Mouse (Mus musculus) frontal cortex, postnatal 14 days (tissue): ENCODE measurements at regions not wholly inside any gene's neighbourhood (a gene's known extent, or its start where the extent isn't known, plus 50 kb on each side); places are given as distances from the start of the nearest gene placed in this dataset.

Source experiments
- DNase-seq, 2 experiments: peaks; one replicate each; pipeline ENCODE4 v3.0.0; 2022; ENCODE audit warnings: low spot score in 2 of 2

DNA sequence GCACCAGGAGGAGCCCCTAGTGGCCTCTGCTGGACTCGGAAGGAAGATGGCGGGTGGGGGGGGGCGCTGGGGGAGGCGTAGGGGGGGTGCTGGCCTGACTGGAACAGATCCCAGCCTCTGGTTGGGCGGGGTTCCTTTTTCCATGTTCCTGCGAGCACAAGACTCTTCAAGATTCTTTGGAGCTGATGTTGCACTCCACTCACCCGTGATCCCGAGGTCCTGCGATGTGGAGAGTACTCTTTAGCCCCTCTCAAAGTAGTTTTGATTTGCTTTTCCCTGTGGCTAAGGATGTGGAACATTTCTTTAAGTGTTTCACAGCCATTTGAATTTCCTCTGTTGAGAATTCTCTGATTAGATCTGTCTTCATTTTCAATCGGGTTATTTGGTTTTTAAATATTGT lies 269.8 kb upstream of the 2610301B20Rik start:
- no peak for DNase-seq

DNA sequence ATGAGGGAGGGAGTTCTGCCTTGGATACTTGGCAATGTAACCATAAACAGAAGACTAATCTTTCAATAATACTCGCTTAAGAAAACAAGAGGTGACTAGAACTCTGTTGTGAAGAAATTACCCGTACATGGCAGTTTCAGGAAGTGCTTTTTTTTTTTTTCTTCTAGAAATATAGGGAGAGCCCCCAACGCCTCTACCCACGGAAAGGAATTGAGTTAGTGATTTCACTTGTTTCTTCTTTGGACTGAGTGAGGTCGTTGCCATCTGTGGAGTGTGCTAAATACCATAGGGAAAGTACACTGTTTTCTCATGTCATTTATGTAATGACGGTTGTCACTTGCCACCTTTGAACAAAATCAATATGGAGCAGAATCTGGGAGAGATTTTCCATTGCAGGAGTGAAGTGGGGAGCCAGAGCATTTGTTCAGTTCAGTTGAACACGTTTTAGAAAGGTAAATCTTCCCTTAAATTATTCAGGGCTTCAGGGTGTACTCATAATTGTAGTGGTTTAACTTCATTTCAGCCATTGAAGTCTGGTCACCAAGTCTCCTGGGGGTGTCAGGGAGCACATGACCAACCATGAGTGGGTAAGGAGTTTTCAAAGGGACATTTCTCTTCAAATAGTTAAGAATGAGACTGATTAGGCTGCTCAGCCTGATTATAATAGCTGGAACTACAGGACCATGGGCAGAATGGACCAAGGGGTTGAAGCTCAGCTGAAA lies 266.3 kb upstream of the 2610301B20Rik start:
- no peak for DNase-seq

DNA sequence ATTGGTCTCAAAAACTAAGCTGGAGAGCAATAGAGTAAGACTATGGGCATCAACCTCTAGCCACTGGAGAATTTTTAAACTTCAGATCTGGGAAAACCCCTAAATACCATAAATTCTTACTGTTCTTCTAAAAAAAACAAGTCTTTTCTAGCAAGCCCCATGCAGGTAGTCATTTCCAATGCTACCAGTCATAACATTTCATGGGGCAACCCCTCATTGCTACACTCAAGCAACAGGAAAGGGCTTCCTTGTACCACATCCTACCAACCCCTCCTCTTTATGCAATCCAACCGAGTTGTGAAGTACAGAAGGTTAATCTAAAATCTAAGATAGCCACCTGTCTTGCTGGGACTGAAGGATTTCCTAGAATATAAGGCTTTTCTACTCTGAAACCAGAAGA lies 263.5 kb upstream of the 2610301B20Rik start:
- DNase-seq: no peak
